Mouse (Mus musculus) erythroid progenitor cell, adult 5-6 weeks (primary cell): ENCODE measurements at regions not wholly inside any gene's neighbourhood (a gene's known extent, or its start where the extent isn't known, plus 50 kb on each side); places are given as distances from the start of the nearest gene placed in this dataset.

Source experiments
- ATAC-seq: replicated peaks from 2 replicates; pipeline ENCODE4 v1.8.0; 2016; ENCODE audit warnings: moderate number of reproducible peaks, mild to moderate bottlenecking, moderate TSS enrichment, inconsistent platforms; ENCODE audit not compliant: poor library complexity, low FRiP score, severe bottlenecking

DNA sequence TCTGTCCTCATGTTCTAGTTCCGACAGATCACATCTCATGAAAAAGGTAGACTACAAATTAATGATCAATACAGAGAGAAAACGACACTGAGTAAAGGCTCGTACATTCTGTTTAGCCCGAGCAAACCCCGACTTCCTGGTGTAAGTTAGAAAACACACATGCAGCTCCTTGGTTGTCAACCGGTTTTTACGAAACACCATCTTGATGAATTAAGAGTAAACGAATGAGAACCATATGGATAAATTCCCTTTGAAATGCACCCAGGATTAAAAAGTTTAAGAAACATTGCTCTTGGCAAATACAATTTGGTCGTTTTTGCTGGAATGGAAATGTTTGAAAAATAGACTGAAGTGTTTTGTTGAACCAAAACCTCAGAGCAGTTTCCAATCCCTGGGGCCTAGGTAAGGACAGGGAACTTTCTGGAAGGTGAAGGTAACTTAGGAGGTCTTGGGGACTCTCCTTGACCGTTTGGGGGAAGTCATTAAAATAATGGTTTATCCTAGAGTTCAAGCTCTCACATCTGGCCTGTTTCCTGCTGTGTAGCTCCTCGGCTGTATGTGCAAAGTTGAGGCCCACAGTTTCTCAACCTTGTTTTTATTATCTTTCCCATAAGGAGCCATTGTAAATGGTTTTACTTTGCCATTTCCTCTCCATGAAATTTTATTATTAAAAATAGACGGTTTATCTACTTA is 579.3 kb upstream of the Nr5a2 start:
- no peak for ATAC-seq

- ATAC-seq: no peak
Measured at GRCm38 (mm10) chr1:137514750-137515149, 554.5 kb upstream of the Nr5a2 start.

DNA sequence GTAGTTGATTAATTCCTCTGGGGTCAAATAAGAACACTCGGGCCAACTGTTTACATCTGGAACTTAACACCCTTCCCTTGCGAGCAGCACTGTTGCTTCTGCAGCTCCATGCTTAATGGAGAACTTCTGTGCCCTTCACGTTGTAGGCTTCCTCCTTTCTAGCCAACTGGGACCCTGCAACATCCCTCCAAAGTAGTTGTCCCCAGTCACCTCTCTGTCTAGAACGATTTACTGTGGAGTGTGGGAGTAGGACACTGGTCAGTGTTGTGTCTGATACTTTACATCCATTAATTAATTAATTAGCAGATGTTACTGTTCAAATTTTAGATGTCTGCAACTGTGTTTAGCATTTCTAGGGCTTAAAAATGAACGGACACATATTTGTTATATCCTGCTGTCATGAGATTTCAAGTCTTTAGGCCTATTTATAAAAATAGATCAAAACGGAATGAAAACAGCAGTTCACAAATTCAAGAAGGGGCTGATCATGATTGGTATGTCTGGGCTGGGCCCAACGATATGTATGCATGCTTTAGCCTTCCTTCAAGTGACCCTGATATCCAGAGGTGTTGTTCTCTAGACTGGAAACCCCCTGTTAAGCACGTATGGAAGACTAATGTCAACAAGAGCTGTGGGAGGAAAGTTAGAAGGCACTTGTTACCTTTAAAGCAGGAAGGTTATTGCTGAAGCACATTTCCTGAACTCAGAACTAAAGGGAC is 543.6 kb upstream of the Nr5a2 start:
- ATAC-seq: no peak

GRCm38 (mm10) chr1:137488226-137488625 is 528.0 kb upstream of the Nr5a2 start:
- ATAC-seq: no peak

- no peak for ATAC-seq
Measured at GRCm38 (mm10) chr1:137478459-137478858, 518.2 kb upstream of the Nr5a2 start.

DNA sequence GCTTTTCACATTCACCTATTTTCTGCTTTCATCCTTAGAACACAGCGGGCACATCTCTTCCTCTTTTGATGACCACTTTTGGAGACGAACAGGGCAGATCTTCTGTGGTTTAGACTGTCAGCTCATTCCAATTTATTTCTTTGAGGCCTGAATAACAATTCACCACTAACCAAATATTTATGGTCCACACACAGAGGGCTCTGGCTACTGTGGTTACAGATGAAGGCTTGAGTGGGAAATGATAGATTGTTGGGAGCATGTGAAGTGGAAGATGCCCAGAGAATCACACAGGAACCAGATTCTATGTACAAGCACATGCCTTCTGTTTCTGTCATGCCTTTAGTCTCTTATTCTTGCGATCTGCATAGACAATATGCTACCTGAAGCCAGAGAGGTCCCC is 517.0 kb upstream of the Nr5a2 start:
- ATAC-seq: no peak

DNA sequence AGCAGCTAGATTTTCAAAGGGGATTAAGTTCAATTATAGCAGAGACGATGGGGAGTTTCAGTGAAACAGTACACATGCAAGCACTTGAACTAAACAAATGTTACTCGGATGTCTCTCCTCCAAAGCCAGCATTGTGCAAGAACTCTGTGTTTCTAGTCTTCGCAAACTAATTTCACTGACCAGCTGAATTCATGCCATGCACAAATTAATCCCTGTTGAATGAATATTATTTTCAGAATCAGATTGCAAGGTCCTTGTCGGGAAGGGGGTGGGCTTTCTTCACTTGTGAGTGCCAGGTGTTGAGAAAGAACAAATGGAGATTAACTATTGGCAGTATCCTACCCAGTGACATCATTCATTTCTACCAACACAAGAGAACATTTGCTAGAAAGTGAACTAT is 514.6 kb upstream of the Nr5a2 start:
- no peak for ATAC-seq

GRCm38 (mm10) chr1:137473800-137474685 is 513.8 kb upstream of the Nr5a2 start:
- ATAC-seq: no peak

DNA sequence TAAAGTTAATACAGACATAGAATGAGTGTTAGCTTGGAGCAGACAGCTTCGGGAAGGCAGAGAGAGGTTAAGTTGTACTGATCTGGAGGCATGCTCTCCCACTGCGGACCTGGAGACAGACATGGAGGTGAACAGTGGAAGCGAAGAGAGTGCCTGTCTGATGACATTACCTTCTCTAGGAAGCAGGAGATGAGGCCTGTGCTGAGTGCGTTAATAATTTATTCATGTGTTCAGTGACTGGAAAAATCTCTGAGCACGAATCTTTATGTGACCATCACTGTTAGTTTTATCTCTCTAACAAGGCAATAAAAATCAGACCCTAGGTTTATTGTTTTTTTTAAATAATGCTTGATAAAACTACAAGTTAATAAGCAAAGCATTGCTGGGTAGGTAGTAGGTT is 504.7 kb upstream of the Nr5a2 start:
- no peak for ATAC-seq

DNA sequence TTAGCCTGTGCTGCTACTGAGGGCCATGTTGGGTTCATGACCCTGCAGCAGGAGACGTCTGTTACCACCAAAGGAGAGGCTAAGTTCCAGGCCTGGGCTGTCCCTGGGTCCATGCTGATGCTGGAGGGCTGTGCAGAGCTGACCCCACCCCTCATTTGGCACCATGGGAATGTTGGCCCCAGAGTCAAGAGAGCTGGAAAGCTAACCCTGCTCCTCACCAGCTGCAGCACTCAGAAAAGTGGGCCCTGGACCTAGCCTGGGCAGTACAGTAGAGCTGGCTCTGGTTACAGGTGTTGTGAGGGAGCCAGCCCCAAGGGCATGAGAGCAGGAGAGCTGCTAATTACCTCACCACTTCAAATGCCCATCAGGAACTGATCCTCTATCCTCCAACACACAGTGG is 500.9 kb upstream of the Nr5a2 start:
- ATAC-seq: no peak

DNA sequence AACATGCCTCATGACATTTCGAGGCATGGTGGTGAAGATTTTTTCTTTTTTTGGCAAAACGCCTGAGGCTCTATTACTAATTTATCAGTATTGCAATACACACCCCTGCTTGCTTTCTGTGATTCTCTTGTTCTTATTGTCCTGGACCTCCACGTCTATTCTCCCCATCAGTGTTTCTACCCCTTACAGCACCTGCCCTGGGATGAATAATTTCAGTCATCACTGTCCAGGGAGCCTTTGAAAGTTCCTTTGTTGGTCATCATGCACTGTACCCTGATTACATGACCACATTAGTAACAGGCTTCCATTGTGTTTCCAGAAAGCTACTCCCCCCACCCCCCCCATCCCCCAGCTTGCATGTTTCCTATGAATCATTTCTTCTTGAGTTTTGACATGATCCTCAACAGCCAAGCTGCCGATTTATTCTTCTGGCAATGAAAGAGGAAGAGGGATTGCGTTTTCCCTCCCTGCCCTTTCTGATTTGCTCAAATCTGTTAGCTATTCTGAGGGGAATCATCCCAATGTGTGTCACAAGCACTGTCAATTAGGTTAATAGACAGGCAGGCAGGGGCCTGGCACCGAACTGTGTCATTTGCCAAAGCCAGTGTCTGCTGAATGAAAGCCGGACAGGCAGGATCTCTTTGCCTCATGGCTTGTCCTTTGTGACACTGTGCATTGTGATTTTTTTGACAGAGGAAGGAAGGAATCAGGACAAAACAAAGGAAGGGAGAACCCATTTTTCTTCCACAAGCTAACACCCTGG is 493.4 kb upstream of the Nr5a2 start:
- no peak for ATAC-seq

GRCm38 (mm10) chr1:137452749-137453148 is 492.5 kb upstream of the Nr5a2 start:
- ATAC-seq: no peak

- ATAC-seq: no peak
Measured at GRCm38 (mm10) chr1:137446497-137446896, 486.2 kb upstream of the Nr5a2 start.

DNA sequence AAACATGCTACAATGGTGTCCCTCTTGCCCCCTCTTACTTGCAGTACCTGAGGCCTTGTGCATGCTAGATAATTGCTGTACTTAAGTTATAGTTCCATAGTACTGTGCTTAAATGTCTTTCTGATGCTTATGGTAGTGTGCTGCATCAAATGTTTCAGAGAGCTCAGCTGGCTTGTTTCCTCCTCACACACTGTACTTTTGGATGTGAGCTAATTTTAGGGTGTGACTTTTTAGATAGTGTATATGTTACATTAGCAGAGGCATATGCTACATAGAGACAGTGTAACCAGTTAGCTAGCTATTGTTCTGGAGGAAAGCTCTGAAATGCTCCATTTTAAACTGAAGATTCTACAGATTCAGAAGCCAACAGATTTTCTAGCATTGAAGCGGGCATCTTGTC is 467.9 kb upstream of the Nr5a2 start:
- no peak for ATAC-seq

DNA sequence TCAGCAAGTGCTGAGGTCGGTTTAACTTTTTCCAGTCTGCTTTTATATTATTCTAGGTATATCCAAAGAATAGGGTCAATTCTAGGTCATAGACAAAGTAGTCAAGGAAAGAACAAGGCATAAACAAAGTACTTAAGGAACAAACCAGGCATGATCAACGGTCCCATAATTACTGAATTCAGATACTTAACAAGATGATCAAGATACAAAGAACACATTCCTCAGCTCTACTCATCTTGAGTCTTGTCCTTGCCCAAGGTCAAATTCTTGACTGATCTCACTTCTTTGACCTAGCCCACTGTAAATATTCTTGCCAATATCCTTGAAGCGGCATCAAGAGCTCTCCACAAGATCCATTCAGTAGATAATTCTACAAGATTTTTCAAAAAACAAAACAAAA is 458.1 kb upstream of the Nr5a2 start:
- no peak for ATAC-seq

DNA sequence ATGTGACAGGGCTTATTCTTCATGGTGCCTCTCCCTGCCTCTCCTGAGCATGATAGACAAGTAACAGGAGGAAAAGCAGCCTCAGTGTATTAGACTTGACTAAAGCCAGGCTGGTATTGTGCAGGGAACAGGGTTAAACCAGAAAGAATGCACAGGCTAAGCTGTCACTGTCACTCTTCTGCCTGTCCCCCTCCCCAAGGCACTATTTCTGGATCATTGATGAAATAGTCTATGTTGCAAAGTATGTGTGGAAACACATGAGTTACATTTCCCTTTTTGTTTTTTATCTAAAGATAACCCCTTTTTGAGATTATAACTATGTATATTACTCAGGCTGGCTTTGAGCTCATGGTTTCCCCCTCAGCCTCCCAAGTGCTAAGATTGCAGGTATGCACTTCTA is 436.5 kb upstream of the Nr5a2 start:
- ATAC-seq: no peak

GRCm38 (mm10) chr1:137387509-137387908 is 427.3 kb upstream of the Nr5a2 start:
- ATAC-seq: no peak

DNA sequence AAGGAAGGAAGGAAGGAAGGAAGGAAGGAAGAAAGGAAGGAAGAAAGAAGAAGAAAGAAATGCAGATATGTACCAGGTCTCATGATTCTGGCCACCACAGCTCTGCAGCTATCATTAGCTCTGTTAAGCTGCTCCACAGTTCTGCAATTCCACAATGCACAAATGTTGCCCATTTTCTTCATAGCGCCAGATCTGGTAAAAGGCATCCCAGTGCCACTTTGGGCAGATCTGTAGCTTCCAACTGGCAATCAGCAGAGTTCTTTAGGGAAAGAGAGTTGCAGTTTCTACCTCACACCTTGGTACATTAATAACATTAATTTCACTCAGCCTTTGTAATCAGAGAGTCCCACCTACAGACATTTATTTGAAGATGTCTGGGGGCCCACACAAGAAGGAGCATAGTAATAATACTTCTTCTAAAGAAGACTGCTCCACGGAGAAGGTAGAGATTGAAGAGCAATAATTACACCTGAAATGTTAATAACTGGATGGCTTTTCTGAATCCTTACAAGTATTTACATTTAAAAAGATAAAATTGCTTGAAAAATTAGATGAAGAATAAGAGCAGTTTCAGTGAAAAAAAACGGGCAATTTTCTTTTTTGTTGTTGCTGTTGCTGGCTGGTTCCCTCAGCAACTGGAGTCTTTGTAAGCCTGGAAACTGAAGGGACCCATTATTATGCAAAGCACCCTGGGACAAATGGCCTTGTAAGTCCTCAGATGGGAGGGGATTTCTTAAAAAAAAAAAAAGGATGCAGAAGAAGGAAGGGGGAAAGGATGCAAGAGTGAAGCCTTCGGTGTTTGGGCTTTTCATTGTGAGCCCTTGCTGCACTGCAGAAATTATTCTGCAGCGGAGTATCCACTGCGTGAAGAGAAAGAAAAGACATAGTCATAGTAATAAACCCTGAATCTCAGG is 418.1 kb upstream of the Nr5a2 start:
- no peak for ATAC-seq

- ATAC-seq: no peak
Measured at GRCm38 (mm10) chr1:137376685-137377084, 416.4 kb upstream of the Nr5a2 start.
